Mouse (Mus musculus): ENCODE results near the gene Cdx2. TPM values are rescaled to one million over a fixed set of nuclear protein-coding genes. Genes with fewer than 3 reads are reported as not detected.

Gene Cdx2
- total RNA-seq, 2 experiments from 2014 or later, result not detected

DNA sequence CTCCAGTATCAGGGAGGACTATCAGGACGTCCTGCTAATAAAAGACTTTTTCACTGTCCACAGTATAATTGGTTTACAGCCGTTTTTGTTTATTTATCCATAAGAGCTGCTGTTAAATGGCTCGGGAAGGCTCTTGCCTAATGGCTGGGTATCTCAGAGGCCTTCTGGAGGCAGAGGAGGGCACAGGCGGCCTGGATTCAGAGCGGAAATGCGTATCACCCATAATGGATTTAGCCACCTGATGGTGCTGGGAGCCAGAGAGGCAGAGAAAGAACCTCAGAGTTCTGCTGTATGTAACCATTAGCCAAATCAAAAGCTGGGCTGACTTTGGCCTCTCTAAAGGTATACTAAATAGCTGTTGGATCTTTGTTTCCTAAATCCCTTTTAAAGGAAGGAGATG is 39.6 kb downstream of the Cdx2 start:
- H3K4me3 ChIP-seq, result no peak overlapping the region
- H3K27ac ChIP-seq, result no peak overlapping the region
- no peak for DNase-seq (ENCODE audit: extremely low spot score in 1 of 2, low spot score in 2 of 2)
- TF ChIP-seq CTCF (IDR thresholded peaks at IDR 0.05), result no peak
- intact Hi-C loops (cut with DNase I), result loop anchor here (2.0 kb wide), 1 partner anchor 81 kb away; no protein-coding TSS in a partner anchor

- TF ChIP-seq CTCF (IDR thresholded peaks at IDR 0.05), result no peak
- Histone ChIP-seq H3K4me3 (no peak overlapping the region), H3K27ac (no peak overlapping the region)
- intact Hi-C loops (cut with DNase I), result no loop called here
- DNase-seq (ENCODE audit: extremely low spot score in 1 of 2, low spot score in 2 of 2), result no peak
Measured at GRCm38 (mm10) chr5:147263945-147264344, 43.1 kb downstream of the Cdx2 start.

GRCm38 (mm10) chr5:147261899-147262541 is 45.0 kb downstream of the Cdx2 start:
- Histone ChIP-seq H3K27ac (no peak overlapping the region), H3K4me3 (no peak overlapping the region)
- intact Hi-C loops (cut with DNase I), result no loop called here
- DNase-seq (ENCODE audit: extremely low spot score in 1 of 2, low spot score in 2 of 2), result no peak
- no peak for TF ChIP-seq CTCF (IDR thresholded peaks at IDR 0.05)

GRCm38 (mm10) chr5:147260778-147261177 is 46.3 kb downstream of the Cdx2 start:
- DNase-seq (ENCODE audit: extremely low spot score in 1 of 2, low spot score in 2 of 2), result no peak
- intact Hi-C loops (cut with DNase I), result no loop called here
- H3K4me3 ChIP-seq, result no peak overlapping the region
- no peak for TF ChIP-seq CTCF (IDR thresholded peaks at IDR 0.05)
- H3K27ac ChIP-seq, result no peak overlapping the region

GRCm38 (mm10) chr5:147260189-147260588 is 46.9 kb downstream of the Cdx2 start:
- DNase-seq (ENCODE audit: extremely low spot score in 1 of 2, low spot score in 2 of 2), result no peak
- no peak overlapping the region for H3K27ac ChIP-seq
- H3K4me3 ChIP-seq, result no peak overlapping the region
- intact Hi-C loops (cut with DNase I), result no loop called here
- TF ChIP-seq CTCF (IDR thresholded peaks at IDR 0.05), result no peak

Small RNA genes within 50 kb of the gene (microRNA-seq; reads per million reads assigned to microRNA genes)
- gene Mir7k, result 0.49 to 0.72 reads per million in 2 experiments

Other genes starting within 250 kb of the Cdx2 start
- gene Lnx2, start 230.7 kb downstream of the Cdx2 start, total RNA-seq (2021), result 1 to 10 TPM; 5.8 to 6.3 TPM
- gene Polr1d, start 230.2 kb downstream of the Cdx2 start, total RNA-seq (2021), result 10 to 100 TPM; 66.8 to 67.0 TPM
- gene Gsx1, start 118.6 kb downstream of the Cdx2 start, total RNA-seq (2021), result under 1 TPM; 0.19 to 0.38 TPM
- gene Pdx1, start 37.3 kb downstream of the Cdx2 start, total RNA-seq (2021), result not detected
- not detected for gene Urad, start 15.2 kb upstream of the Cdx2 start, total RNA-seq (2021)
- 1 to 10 TPM; 7.2 to 8.0 TPM for gene Flt3, start 93.2 kb upstream of the Cdx2 start, total RNA-seq (2021)
- gene Pan3, start 122.9 kb upstream of the Cdx2 start, total RNA-seq (2021), result 10 to 100 TPM; 92.7 to 99.7 TPM